Mouse (Mus musculus): ENCODE measurements around the gene Sft2d1. TPM values are rescaled to one million over a fixed set of nuclear protein-coding genes. Genes with fewer than 3 reads are reported as not detected.

Sft2d1 gene
- total and polyA plus RNA-seq, 3 experiments: 88.0 to 101 TPM; not detected in 1

DNA sequence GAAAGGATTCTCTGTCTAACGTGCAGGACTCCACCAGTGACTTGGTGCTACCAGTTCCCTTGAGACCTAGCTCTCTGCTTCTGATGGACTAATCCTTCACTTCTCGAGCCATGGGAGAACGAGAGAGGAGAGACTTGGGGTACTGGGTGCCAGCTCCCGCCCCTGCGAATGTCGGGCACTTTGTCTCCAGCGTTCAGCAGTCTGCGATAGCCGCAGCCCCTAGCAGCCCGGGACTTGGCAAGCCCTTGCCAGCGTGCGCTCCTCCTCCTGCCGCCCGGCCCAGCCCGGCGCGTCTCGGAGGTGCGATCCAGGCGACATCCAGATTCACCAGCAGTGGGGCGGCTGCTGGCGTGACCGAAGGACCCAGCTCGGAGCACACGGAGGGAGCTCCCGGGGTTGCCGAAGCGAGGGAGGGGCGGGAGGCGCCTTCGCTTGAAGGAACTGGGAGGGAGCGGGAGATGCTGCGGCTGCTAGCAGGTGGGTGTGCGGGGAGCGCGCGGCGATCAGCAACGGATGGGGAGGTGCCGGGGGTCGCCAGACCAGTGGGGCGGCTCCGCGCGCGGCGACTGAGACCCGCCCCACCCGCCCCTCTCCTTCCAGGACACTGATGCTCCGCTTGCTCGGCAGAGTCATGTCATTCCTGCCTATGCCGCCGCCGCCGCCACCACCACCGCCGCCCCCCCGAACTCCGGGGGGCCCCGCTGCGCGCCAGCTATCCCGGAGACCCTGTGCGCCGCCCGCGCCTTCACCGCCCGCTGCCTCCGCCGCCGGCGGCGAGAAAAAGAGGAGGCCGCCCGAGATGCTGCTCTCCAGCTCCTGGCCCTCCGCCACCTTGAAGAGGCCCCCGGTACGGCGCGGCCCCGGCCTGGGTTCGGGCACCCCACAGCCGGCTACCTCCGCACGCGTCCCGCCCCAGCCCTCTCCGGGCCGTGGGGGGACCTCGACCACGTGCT, 29.8 kb downstream of the Sft2d1 start:
- H3K9me3 ChIP-seq (replicated peaks; ENCODE audit: insufficient read depth, low read length): no peaks in the 10 kb centered on the region
- TF ChIP-seq ZNF384 (IDR thresholded peaks at IDR 0.05; ENCODE audit: low read depth, low read length) (no peak), POLR2A (IDR thresholded peaks at IDR 0.05; ENCODE audit: control insufficient read depth in 1 of 2, insufficient read depth in 1 of 2, low read depth in 1 of 2, low read length in 2 of 2, poor library complexity in 1 of 2) (no peak)
- no peak overlapping the region for H3K27ac ChIP-seq (ENCODE audit: control insufficient read depth, low read depth, low read length)
- H3K79me2 ChIP-seq (ENCODE audit: control insufficient read depth, insufficient read depth, low read length, poor library complexity): no peaks in the 10 kb centered on the region
- no peaks in the 10 kb centered on the region for H3K36me3 ChIP-seq (ENCODE audit: control insufficient read depth in 1 of 2, insufficient read depth in 2 of 2, low read length in 2 of 2)
- H3K27me3 ChIP-seq (ENCODE audit: control insufficient read depth in 1 of 2, insufficient read depth in 2 of 2, low read length in 2 of 2): no peaks in the 10 kb centered on the region
- no peak for DNase-seq (ENCODE audit: low read depth, low spot score)
- H3K9ac ChIP-seq (ENCODE audit: control insufficient read depth, low read depth, low read length, poor library complexity, severe bottlenecking): no peak overlapping the region
- no peaks in the 10 kb centered on the region for H3K4me1 ChIP-seq (ENCODE audit: control insufficient read depth in 1 of 2, insufficient read depth in 2 of 2, low read length in 2 of 2)
- H3K4me3 ChIP-seq (ENCODE audit: control insufficient read depth in 1 of 2, insufficient read depth in 1 of 2, low read depth in 2 of 2, low read length in 2 of 2): no peak overlapping the region

DNA sequence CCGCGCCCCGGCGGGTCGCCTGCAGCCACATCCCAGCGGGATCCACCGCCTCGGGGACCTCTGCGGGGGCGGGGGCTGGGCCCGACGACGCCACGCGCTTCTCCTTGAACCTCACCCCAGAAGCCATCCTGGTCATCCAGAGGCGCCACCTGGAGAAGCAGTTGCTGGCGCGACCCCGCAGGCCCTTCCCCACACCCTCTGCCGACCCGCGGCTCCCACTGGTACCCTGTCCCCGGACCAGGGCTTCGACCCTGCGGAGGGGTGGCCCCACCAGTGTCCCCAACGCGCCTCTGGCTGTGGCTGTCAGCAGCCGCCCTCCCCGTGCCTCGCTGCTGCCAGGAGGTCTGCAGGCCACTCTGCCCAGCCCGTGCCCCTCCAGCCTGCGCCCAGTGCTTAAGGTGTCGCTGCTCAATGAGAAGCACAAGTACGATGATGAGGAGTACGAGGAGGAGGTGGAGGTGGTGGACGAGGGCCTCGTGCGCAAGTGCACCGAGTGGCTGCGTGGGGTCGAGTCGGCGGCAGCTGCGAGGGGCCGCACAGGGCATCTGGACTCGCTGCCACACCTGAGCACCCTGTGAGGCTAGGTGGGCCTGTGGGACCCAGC, 30.6 kb downstream of the Sft2d1 start:
- H3K27ac ChIP-seq (ENCODE audit: control insufficient read depth, low read depth, low read length): no peak overlapping the region
- no peaks in the 10 kb centered on the region for H3K36me3 ChIP-seq (ENCODE audit: control insufficient read depth in 1 of 2, insufficient read depth in 2 of 2, low read length in 2 of 2)
- no peaks in the 10 kb centered on the region for H3K27me3 ChIP-seq (ENCODE audit: control insufficient read depth in 1 of 2, insufficient read depth in 2 of 2, low read length in 2 of 2)
- no peak overlapping the region for H3K4me3 ChIP-seq (ENCODE audit: control insufficient read depth in 1 of 2, insufficient read depth in 1 of 2, low read depth in 2 of 2, low read length in 2 of 2)
- no peak for TF ChIP-seq GATA1 (IDR thresholded peaks at IDR 0.05; ENCODE audit: low read depth, low read length)
- DNase-seq (ENCODE audit: low read depth, low spot score): no peak
- no peak overlapping the region for H3K9ac ChIP-seq (ENCODE audit: control insufficient read depth, low read depth, low read length, poor library complexity, severe bottlenecking)
- no peaks in the 10 kb centered on the region for H3K4me1 ChIP-seq (ENCODE audit: control insufficient read depth in 1 of 2, insufficient read depth in 2 of 2, low read length in 2 of 2)
- H3K9me3 ChIP-seq (replicated peaks; ENCODE audit: insufficient read depth, low read length): no peaks in the 10 kb centered on the region
- no peaks in the 10 kb centered on the region for H3K79me2 ChIP-seq (ENCODE audit: control insufficient read depth, insufficient read depth, low read length, poor library complexity)

DNA sequence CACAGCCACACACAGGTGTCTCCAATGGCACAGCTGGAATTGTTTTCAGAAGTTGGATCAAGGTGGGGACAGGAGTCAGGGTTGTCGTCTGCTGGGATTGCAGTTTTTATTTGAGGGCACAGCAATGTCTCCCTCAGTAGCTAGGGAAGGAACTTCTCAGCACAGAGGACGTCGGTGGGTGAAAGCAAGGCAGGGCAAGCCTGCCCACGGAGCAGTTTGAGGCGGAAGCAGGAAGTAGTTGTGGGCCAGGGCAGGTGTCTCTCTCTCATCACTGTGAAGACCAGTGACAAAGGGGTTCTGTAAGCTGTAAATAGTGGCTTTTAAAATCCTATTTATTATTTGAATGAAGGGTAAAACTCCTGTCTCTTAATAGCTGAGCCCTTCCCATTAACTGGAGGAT, 31.8 kb downstream of the Sft2d1 start:
- DNase-seq (ENCODE audit: low read depth, low spot score): no peak
- H3K4me1 ChIP-seq (ENCODE audit: control insufficient read depth in 1 of 2, insufficient read depth in 2 of 2, low read length in 2 of 2): no peaks in the 10 kb centered on the region
- no peaks in the 10 kb centered on the region for H3K36me3 ChIP-seq (ENCODE audit: control insufficient read depth in 1 of 2, insufficient read depth in 2 of 2, low read length in 2 of 2)
- TF ChIP-seq NELFE (IDR thresholded peaks at IDR 0.05; ENCODE audit: low read depth, low read length): no peak
- no peak for TF ChIP-seq GATA1 (IDR thresholded peaks at IDR 0.05; ENCODE audit: low read depth, low read length)
- no peak for TF ChIP-seq MYC (IDR thresholded peaks at IDR 0.05; ENCODE audit: low read depth, low read length)
- no peak for TF ChIP-seq POLR2AphosphoS5 (IDR thresholded peaks at IDR 0.05; ENCODE audit: borderline replicate concordance, low read depth, low read length)
- no peak for TF ChIP-seq CHD2 (IDR thresholded peaks at IDR 0.05; ENCODE audit: low read length)
- TF ChIP-seq CTCF (IDR thresholded peaks at IDR 0.05 in 2 of 3, conservative IDR thresholded peaks at IDR 0.05 in 1 of 3; ENCODE audit: control insufficient read depth in 1 of 3, insufficient read depth in 1 of 3, low read depth in 2 of 3, low read length in 3 of 3, poor library complexity in 1 of 3, severe bottlenecking in 1 of 3): no peak
- TF ChIP-seq UBTF (IDR thresholded peaks at IDR 0.05; ENCODE audit: borderline replicate concordance, insufficient read depth, low read depth, low read length): no peak
- TF ChIP-seq GABPA (IDR thresholded peaks at IDR 0.05; ENCODE audit: low read depth, low read length): no peak
- no peak for TF ChIP-seq MEF2A (IDR thresholded peaks at IDR 0.05; ENCODE audit: extremely low read depth, insufficient replicate concordance, low read depth, low read length, poor library complexity, severe bottlenecking)
- TF ChIP-seq TBP (IDR thresholded peaks at IDR 0.05; ENCODE audit: low read depth, low read length): no peak
- no peak for TF ChIP-seq MAFK (IDR thresholded peaks at IDR 0.05; ENCODE audit: borderline replicate concordance, low read depth, low read length)
- no peak for TF ChIP-seq RCOR1 (IDR thresholded peaks at IDR 0.05; ENCODE audit: low read depth, low read length)
- TF ChIP-seq ZKSCAN1 (IDR thresholded peaks at IDR 0.05; ENCODE audit: low read depth, low read length): no peak
- no peak for TF ChIP-seq BHLHE40 (IDR thresholded peaks at IDR 0.05; ENCODE audit: borderline replicate concordance, low read depth, low read length)
- H3K4me3 ChIP-seq (ENCODE audit: control insufficient read depth in 1 of 2, insufficient read depth in 1 of 2, low read depth in 2 of 2, low read length in 2 of 2): no peak overlapping the region
- no peaks in the 10 kb centered on the region for H3K9me3 ChIP-seq (replicated peaks; ENCODE audit: insufficient read depth, low read length)
- H3K9ac ChIP-seq (ENCODE audit: control insufficient read depth, low read depth, low read length, poor library complexity, severe bottlenecking): no peak overlapping the region
- no peaks in the 10 kb centered on the region for H3K79me2 ChIP-seq (ENCODE audit: control insufficient read depth, insufficient read depth, low read length, poor library complexity)
- H3K27me3 ChIP-seq (ENCODE audit: control insufficient read depth in 1 of 2, insufficient read depth in 2 of 2, low read length in 2 of 2): no peaks in the 10 kb centered on the region
- no peak overlapping the region for H3K27ac ChIP-seq (ENCODE audit: control insufficient read depth, low read depth, low read length)

All from MEL (cell line).